Mouse (Mus musculus): Measurements from ENCODE around the gene Tnfrsf8. TPM values are rescaled to one million over a fixed set of nuclear protein-coding genes. Genes with fewer than 3 reads are reported as not detected.

Gene Tnfrsf8
- polyA plus RNA-seq, 1 experiment from 2014 or later, result 0.07 TPM

- 70% methylated on average over 4 of the region's 4 CpGs for WGBS
- H3K4me1 ChIP-seq (replicated peaks), result no peaks in the 10 kb centered on the region
- H3K27ac ChIP-seq, result no peak overlapping the region
- no peaks in the 10 kb centered on the region for H3K36me3 ChIP-seq
- H3K27me3 ChIP-seq, result no peaks in the 10 kb centered on the region
- H3K9me3 ChIP-seq, result no peaks in the 10 kb centered on the region
- H3K9ac ChIP-seq (replicated peaks), result no peak overlapping the region
- no peak overlapping the region for H3K4me3 ChIP-seq (replicated peaks)
- peak; percentile 43; the same call in 1 of the 2 replicates for ATAC-seq
- H3K4me2 ChIP-seq (replicated peaks), result no peak overlapping the region
Observed at GRCm38 (mm10) chr4:145239049-145239830, 75.7 kb downstream of the Tnfrsf8 start.

- H3K27me3 ChIP-seq, result no peaks in the 10 kb centered on the region
- H3K9me3 ChIP-seq, result no peaks in the 10 kb centered on the region
- ATAC-seq, result no peak
- WGBS, result 92% methylated on average over 7 of the region's 7 CpGs
- no peaks in the 10 kb centered on the region for H3K36me3 ChIP-seq
- no peak overlapping the region for H3K27ac ChIP-seq
- H3K4me1 ChIP-seq (replicated peaks), result peaks cover 4% of the 10 kb centered on the region; the same call in 1 of the 2 replicates
- no peak overlapping the region for H3K9ac ChIP-seq (replicated peaks)
- H3K4me2 ChIP-seq (replicated peaks), result no peak overlapping the region
- H3K4me3 ChIP-seq (replicated peaks), result no peak overlapping the region
Observed at GRCm38 (mm10) chr4:145236027-145236426, 78.9 kb downstream of the Tnfrsf8 start.

GRCm38 (mm10) chr4:145233487-145234228 lies 81.3 kb downstream of the Tnfrsf8 start:
- Histone ChIP-seq H3K4me3 (replicated peaks) (no peak overlapping the region), H3K9me3 (no peaks in the 10 kb centered on the region), H3K27ac (no peak overlapping the region), H3K9ac (replicated peaks) (no peak overlapping the region), H3K27me3 (no peaks in the 10 kb centered on the region), H3K36me3 (no peaks in the 10 kb centered on the region), H3K4me1 (replicated peaks) (peaks cover 4% of the 10 kb centered on the region; the same call in 1 of the 2 replicates), H3K4me2 (replicated peaks) (no peak overlapping the region)
- no peak for ATAC-seq
- WGBS, result 22% methylated on average over 3 of the region's 3 CpGs

GRCm38 (mm10) chr4:145231732-145232131 lies 83.2 kb downstream of the Tnfrsf8 start:
- H3K4me3 ChIP-seq (replicated peaks), result no peak overlapping the region
- no peak overlapping the region for H3K9ac ChIP-seq (replicated peaks)
- no peak overlapping the region for H3K27ac ChIP-seq
- no peaks in the 10 kb centered on the region for H3K36me3 ChIP-seq
- no peak overlapping the region for H3K4me2 ChIP-seq (replicated peaks)
- WGBS, result 90% methylated on average over 5 of the region's 5 CpGs
- no peaks in the 10 kb centered on the region for H3K27me3 ChIP-seq
- no peak for ATAC-seq
- H3K9me3 ChIP-seq, result no peaks in the 10 kb centered on the region
- H3K4me1 ChIP-seq (replicated peaks), result peaks cover 4% of the 10 kb centered on the region; the same call in 1 of the 2 replicates

GRCm38 (mm10) chr4:145230647-145231046 lies 84.3 kb downstream of the Tnfrsf8 start:
- no peak overlapping the region for H3K4me2 ChIP-seq (replicated peaks)
- no peak overlapping the region for H3K9ac ChIP-seq (replicated peaks)
- WGBS, result 94% methylated on average over 2 of the region's 2 CpGs
- no peaks in the 10 kb centered on the region for H3K36me3 ChIP-seq
- H3K27me3 ChIP-seq, result no peaks in the 10 kb centered on the region
- H3K27ac ChIP-seq, result no peak overlapping the region
- H3K4me1 ChIP-seq (replicated peaks), result peaks cover 4% of the 10 kb centered on the region; the same call in 1 of the 2 replicates
- no peaks in the 10 kb centered on the region for H3K9me3 ChIP-seq
- H3K4me3 ChIP-seq (replicated peaks), result no peak overlapping the region
- ATAC-seq, result no peak

- no peak overlapping the region for H3K4me2 ChIP-seq (replicated peaks)
- no peaks in the 10 kb centered on the region for H3K36me3 ChIP-seq
- no peak overlapping the region for H3K4me3 ChIP-seq (replicated peaks)
- no peaks in the 10 kb centered on the region for H3K27me3 ChIP-seq
- WGBS, result 95% methylated on average over 5 of the region's 5 CpGs
- no peak for ATAC-seq
- H3K4me1 ChIP-seq (replicated peaks), result peaks cover 4% of the 10 kb centered on the region; the same call in 1 of the 2 replicates
- H3K9me3 ChIP-seq, result no peaks in the 10 kb centered on the region
- H3K9ac ChIP-seq (replicated peaks), result no peak overlapping the region
- H3K27ac ChIP-seq, result no peak overlapping the region
Observed at GRCm38 (mm10) chr4:145229524-145230163, 85.3 kb downstream of the Tnfrsf8 start.

GRCm38 (mm10) chr4:145229051-145229450 lies 85.9 kb downstream of the Tnfrsf8 start:
- peaks cover 4% of the 10 kb centered on the region; the same call in 1 of the 2 replicates for H3K4me1 ChIP-seq (replicated peaks)
- H3K9ac ChIP-seq (replicated peaks), result no peak overlapping the region
- no peaks in the 10 kb centered on the region for H3K36me3 ChIP-seq
- WGBS, result 94% methylated on average over 6 of the region's 6 CpGs
- H3K9me3 ChIP-seq, result no peaks in the 10 kb centered on the region
- H3K27me3 ChIP-seq, result no peaks in the 10 kb centered on the region
- H3K27ac ChIP-seq, result no peak overlapping the region
- no peak for ATAC-seq
- H3K4me2 ChIP-seq (replicated peaks), result no peak overlapping the region
- H3K4me3 ChIP-seq (replicated peaks), result no peak overlapping the region

- ATAC-seq, result no peak
- Histone ChIP-seq H3K27ac (no peak overlapping the region), H3K9me3 (no peaks in the 10 kb centered on the region), H3K4me2 (replicated peaks) (no peak overlapping the region), H3K4me1 (replicated peaks) (no peaks in the 10 kb centered on the region), H3K27me3 (no peaks in the 10 kb centered on the region), H3K9ac (replicated peaks) (no peak overlapping the region), H3K4me3 (replicated peaks) (no peak overlapping the region), H3K36me3 (no peaks in the 10 kb centered on the region)
- 89% methylated on average over 4 of the region's 4 CpGs for WGBS
Observed at GRCm38 (mm10) chr4:145224613-145225012, 90.4 kb downstream of the Tnfrsf8 start.

GRCm38 (mm10) chr4:145222064-145222463 lies 92.9 kb downstream of the Tnfrsf8 start:
- no peak overlapping the region for H3K4me2 ChIP-seq (replicated peaks)
- no peak for ATAC-seq
- no peaks in the 10 kb centered on the region for H3K9me3 ChIP-seq
- no peak overlapping the region for H3K9ac ChIP-seq (replicated peaks)
- no peaks in the 10 kb centered on the region for H3K4me1 ChIP-seq (replicated peaks)
- H3K27me3 ChIP-seq, result no peaks in the 10 kb centered on the region
- WGBS, result 81% methylated on average over 8 of the region's 8 CpGs
- no peak overlapping the region for H3K4me3 ChIP-seq (replicated peaks)
- H3K27ac ChIP-seq, result no peak overlapping the region
- H3K36me3 ChIP-seq, result no peaks in the 10 kb centered on the region

GRCm38 (mm10) chr4:145221379-145221778 lies 93.6 kb downstream of the Tnfrsf8 start:
- no peaks in the 10 kb centered on the region for H3K4me1 ChIP-seq (replicated peaks)
- no peaks in the 10 kb centered on the region for H3K9me3 ChIP-seq
- 80% methylated on average over 2 of the region's 2 CpGs for WGBS
- H3K4me2 ChIP-seq (replicated peaks), result no peak overlapping the region
- no peak for ATAC-seq
- no peaks in the 10 kb centered on the region for H3K36me3 ChIP-seq
- no peak overlapping the region for H3K4me3 ChIP-seq (replicated peaks)
- no peaks in the 10 kb centered on the region for H3K27me3 ChIP-seq
- no peak overlapping the region for H3K27ac ChIP-seq
- H3K9ac ChIP-seq (replicated peaks), result no peak overlapping the region

- ATAC-seq, result no peak
Observed at GRCm38 (mm10) chr4:145220001-145220400, 95.0 kb downstream of the Tnfrsf8 start.

More at GRCm38 (mm10) chr4:145220001-145220400, 95.0 kb downstream of the Tnfrsf8 start:
- no peaks in the 10 kb centered on the region for H3K4me1 ChIP-seq (replicated peaks)
- H3K27me3 ChIP-seq, result no peaks in the 10 kb centered on the region
- no peak overlapping the region for H3K4me2 ChIP-seq (replicated peaks)
- H3K4me3 ChIP-seq (replicated peaks), result no peak overlapping the region
- 77% methylated on average over 1 of the region's 1 CpGs for WGBS
- H3K9me3 ChIP-seq, result no peaks in the 10 kb centered on the region
- H3K9ac ChIP-seq (replicated peaks), result no peak overlapping the region
- H3K27ac ChIP-seq, result no peak overlapping the region
- no peaks in the 10 kb centered on the region for H3K36me3 ChIP-seq
